Mouse (Mus musculus): ENCODE measurements around the gene Prkcsh.

DNA sequence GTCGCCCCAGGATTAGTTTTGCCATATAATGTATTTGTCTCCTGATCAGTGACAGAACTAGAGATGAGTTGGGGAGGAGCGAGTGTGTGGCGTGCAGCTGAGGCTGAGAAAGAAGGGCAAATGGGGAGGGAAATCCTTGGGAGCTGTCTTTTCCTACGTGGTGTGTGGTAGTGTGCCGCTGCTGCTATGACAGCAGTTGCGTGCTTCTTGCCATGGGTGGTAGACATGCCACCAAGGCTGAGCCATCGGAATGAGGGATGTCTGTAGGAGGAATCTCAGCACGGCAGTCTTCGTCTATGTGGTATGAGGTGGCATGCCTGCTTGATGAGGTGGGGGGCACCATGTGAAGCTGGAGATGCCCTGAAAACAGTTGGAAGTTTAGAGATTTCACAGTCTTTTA is 27.8 kb downstream of the Prkcsh start:
- TF ChIP-seq EP300 (IDR thresholded peaks at IDR 0.05; ENCODE audit: low read depth) (no peak), CTCF (IDR thresholded peaks at IDR 0.05; ENCODE audit: low read depth) (no peak)

Measured in liver, embryonic 14.5 days (tissue).